Mouse (Mus musculus) mesoderm, embryonic 11.5 days (tissue): ENCODE data around the gene Nkx2-4.

ENCODE experiments used
- DNase-seq: peaks from one replicate; pipeline ENCODE4 v3.0.0-alpha.2; 2012; ENCODE audit warnings: low read depth, low spot score

Nkx2-4 gene

DNA sequence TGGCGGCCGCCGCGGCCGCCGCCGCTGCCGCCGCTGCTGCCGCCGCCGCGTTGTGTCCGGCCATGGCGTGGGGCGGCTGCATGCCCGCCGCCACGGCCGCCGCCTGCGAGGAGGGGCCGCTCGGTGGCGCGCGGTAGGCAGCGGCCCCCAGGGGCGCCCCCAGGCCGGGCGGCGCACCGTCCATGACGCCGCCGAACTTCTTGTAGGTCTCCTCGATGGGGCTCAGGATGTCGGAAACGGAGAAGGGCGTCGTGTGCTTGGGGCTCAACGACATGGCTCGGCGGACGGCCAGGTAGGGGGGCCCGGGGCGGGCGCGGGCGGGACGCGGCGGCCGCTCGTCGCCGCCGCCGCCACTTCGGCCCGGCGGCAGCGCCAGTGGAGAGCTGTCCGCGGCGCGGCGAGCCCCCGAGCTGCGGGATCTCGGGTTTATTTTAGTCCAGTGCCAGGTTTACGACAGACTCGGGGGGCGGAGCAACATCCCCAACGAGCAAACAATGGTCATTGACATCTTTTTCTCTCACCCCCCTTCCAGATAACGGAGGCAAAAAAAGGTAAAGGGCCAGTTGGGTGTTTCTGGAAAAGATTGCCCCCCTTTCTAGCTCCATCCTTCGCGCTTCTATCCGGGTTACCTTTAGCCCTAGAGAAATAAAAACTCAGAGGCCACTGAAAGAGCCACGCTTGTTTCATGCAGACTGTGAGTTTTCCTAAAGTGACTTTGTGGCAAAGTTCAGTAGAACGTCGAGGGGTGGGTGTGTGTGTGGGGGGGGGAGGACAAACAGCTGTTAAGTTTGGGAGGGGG is at the start of gene Nkx2-4:
Gene Nkx2-4 (minus strand): TSS at position 374 of the 799 bp plus-strand sequence.
- no peak for DNase-seq

GRCm38 (mm10) chr2:147127366-147127765 is 42.1 kb upstream of the Nkx2-4 start:
- no peak for DNase-seq

DNA sequence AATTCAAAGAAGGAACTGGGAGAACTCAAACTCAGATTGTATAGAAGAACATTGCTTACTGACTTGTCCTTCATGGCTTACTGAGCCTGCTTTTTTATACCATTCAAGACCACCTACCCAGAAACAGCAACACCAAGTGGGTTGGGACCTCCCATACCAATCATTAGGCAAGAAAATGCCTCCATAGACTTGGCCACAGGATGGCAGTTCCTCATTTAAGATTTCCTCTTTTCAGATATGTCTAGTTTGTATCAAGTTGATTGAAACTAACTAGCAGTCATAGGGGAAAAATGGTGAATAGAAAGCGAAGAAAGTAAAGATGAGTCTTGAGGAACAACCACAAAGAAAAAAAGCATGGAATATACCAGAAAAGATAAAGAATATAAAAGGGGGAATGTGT is 34.5 kb upstream of the Nkx2-4 start:
- DNase-seq: no peak

DNA sequence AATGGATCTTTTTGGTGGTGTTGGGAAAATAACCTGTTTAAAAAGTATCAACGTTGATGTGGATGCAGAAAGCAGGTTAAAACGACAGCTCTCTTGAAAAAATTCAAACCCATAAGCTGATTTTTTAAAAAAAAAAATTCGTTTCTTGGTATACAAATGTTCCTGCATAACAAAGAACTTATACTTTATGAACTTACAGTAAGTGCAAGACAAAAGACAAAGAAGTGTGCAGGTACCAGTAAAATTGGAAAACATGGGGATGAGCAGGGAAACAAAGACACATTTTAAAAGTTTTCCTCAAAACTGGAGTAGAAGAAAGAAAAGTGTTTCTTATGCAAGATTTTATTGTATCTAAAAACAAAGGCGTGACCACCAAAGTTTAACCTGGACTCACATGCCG is 1.2 kb upstream of the Nkx2-4 start:
- DNase-seq: no peak

GRCm38 (mm10) chr2:147085937-147086336 is 692 bp upstream of the Nkx2-4 start:
- no peak for DNase-seq

- no peak for DNase-seq
These were observed 726 bp downstream of the Nkx2-4 start for GRCm38 (mm10) chr2:147084366-147085071.

DNA sequence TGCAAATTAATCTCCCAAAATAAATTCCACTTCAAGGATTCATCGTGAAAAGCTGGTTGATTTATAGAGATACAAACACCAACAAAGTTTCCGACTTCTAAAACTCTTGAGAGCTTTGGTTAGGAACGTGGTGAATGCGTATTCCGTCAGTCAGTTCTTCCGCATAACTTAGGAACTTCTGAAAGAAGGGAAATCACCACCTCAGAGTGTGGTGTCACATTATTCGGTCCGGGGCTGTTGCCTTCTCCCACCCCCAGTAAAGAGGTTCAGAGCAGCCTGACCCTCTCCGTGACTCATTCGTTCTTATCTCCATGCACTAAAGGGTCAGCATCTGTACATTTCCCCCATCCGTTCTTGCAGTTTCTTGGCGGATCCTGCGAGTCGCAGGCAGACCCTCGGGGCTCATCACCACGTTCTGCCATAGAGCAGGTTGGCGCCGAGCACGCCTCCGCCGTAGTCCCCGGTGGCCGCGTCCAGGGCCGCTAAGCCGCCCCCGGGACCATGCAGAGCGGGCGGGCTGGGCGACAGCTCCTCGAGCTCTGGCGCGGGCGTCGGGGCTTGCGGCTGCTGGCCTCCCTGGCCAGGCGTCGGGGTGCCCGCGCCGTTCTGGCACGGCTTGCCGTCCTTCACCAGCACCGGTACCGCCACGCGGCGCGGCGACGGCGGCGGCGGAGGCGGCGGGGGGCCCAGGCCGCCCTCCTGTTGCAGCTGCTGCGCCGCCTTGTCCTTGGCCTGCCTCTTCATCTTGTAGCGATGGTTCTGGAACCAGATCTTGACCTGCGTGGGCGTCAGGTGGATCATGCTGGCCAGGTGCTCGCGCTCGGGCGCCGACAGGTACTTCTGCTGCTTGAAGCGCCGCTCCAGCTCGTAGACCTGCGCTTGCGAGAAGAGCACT is 1.5 kb downstream of the Nkx2-4 start:
- DNase-seq: no peak

DNA sequence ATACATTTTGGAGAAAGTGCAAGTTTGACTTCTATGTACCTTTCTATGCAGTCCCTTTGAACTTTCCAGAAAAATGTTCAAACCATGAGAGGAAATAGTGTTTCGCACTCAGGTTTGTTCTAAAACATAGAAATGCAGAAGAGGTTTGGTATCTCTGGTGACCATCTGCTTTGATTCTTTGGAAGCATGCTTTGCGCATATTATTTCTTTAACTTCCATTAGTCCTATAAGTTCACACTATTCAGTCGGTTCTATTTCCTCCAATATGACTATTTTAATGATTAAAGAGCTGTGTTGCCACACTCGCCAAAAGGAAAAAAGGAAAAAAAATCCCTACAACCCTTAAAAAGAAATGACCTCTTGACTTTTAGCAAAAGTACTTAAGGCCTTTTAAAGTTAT is 2.9 kb downstream of the Nkx2-4 start:
- DNase-seq: no peak

- DNase-seq: no peak
These were observed 10.8 kb downstream of the Nkx2-4 start for GRCm38 (mm10) chr2:147074399-147074798.

DNA sequence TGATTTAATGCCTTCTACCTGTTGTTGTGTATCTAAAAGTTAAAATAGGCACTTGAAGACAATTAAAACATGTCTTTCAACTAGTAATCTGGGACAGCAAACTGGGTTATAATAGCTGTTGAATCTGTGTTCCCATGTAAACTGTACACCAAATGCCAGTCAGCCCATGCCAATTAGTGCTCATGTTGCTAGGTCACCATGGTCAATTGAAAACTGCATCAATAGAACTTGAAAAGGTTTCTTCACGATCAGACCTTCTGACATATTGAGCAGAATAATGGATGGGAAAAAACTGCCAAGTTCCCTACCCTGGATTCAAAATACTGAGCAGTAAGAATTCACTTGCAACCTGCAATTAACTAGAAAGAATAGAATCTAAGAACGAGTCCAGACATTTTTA is 11.3 kb downstream of the Nkx2-4 start:
- no peak for DNase-seq

GRCm38 (mm10) chr2:147070305-147070704 is 14.9 kb downstream of the Nkx2-4 start:
- no peak for DNase-seq

DNA sequence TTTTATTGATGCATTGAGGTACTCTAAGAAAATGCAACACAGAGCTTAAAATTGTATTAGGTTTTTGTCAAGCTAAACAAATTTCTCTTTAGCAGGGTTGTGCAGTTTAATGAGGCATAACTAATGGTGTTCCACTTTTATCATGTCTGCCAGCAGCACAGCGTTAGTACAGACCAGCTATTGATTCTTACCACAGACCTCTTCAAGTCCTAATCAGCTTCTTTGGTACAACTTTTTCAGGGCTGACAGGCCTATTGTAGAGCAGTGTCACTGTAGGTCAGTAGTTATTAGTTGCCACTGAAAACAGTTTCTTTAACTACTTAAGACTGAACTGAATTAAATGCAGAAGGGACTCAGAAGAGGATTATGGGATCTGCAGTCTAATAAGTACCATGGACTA is 16.2 kb downstream of the Nkx2-4 start:
- DNase-seq: no peak

DNA sequence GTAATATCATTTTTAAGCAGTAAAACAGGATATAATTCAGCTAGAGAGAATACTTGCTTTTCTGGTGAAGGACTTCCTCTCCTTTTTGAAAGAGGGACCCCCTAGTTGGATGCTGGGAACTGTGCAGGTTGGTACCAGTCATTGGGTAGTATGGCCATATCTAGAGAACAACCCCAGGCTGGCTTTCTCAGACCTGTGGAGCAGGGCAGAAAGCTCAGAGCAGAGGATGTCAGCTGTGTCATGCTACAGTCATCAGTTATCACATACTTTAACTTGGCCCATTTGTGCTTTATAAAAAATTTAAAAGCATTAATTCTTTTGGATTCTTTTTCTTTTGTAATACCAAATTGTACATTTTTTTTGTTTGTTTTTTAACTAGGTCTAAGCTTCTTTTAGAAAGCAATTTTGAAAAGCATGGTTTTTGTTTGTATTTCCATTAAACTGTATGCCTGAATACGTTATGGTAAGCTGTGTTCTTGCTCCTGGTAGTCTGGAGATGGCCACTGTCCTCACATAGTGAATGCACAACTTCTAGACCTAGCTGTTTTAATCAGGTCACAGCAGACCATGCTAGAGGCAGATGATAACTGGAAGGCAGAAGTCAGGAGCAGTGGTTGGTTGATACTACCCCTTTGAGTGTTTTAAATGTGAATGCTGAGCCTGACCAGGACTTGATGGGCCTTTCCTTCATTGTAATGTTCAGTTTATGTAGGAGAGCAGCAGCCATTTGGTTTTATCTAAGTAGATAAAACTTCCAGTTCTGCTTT is 17.6 kb downstream of the Nkx2-4 start:
- no peak for DNase-seq

GRCm38 (mm10) chr2:147053229-147053892 is 31.9 kb downstream of the Nkx2-4 start:
- DNase-seq: no peak

GRCm38 (mm10) chr2:147047051-147047450 is 38.2 kb downstream of the Nkx2-4 start:
- DNase-seq: no peak

DNA sequence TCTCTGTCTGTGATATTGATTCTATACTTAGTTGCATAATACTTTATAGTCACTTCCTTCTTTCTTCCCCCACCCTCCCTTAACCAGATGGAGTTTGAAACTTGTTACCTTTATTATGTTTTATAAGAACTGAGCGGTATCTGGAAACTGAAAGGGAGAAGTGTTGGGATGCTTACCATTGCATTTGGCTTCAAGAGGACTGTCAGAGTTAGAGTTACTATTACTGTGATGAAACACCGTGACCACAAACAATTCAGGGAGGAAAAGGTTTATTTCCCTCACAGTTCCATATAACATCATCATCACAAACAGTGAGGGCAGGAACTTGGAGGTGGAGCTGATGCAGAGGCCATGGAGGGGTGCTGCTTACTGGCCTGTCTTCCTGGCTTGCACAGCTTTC is 49.4 kb downstream of the Nkx2-4 start:
- no peak for DNase-seq
